Mouse (Mus musculus) neural tube, embryonic 13.5 days (tissue): ENCODE data around the gene Ifitm1. TPM values are rescaled to one million over a fixed set of nuclear protein-coding genes. Genes with fewer than 3 reads are reported as not detected.
"Not testable (repeated sequence)": the region's sequence is repeated elsewhere in the genome, so short reads cannot be mapped to it uniquely, and the experiment has no call there.

Source experiments
- ATAC-seq: fragments of 200-750 bp; cut with Nextera tagmentation; 2 replicates; pipeline ENCODE4 v1.8.0; 2017; ENCODE audit warnings: low read depth, mild to moderate bottlenecking, moderate TSS enrichment, moderate library complexity
- H3K27ac ChIP-seq: fragments of 300-500 bp; sonication (generic); replicated peaks from 2 replicates; pipeline ENCODE4 v1.5.1; 2015; ENCODE audit warnings: moderate library complexity, mild to moderate bottlenecking, inconsistent platforms
- H3K27me3 ChIP-seq: fragments of 300-500 bp; sonication (generic); 2 replicates; pipeline ENCODE4 v1.6.1; 2015; ENCODE audit warnings: mild to moderate bottlenecking, inconsistent platforms
- H3K36me3 ChIP-seq: fragments of 300-500 bp; sonication (generic); 2 replicates; pipeline ENCODE4 v1.6.1; 2015; ENCODE audit warnings: mild to moderate bottlenecking, inconsistent platforms
- H3K4me1 ChIP-seq: fragments of 300-500 bp; sonication (generic); replicated peaks from 2 replicates; pipeline ENCODE4 v1.6.1; 2015; ENCODE audit warnings: inconsistent platforms
- H3K4me2 ChIP-seq: fragments of 300-500 bp; sonication (generic); 2 replicates; pipeline ENCODE4 v1.6.1; 2015; ENCODE audit warnings: inconsistent platforms, mild to moderate bottlenecking, moderate library complexity
- H3K4me3 ChIP-seq: fragments of 300-500 bp; sonication (generic); 2 replicates; pipeline ENCODE4 v1.5.1; 2015; ENCODE audit warnings: mild to moderate bottlenecking, inconsistent platforms
- H3K9ac ChIP-seq: fragments of 300-500 bp; sonication (generic); 2 replicates; pipeline ENCODE4 v1.6.1; 2015; ENCODE audit warnings: moderate library complexity, mild to moderate bottlenecking, inconsistent platforms
- H3K9me3 ChIP-seq: fragments of 300-500 bp; sonication (generic); 2 replicates; pipeline ENCODE4 v1.6.1; 2016; ENCODE audit warnings: inconsistent platforms
- WGBS: fragments of 180-500 bp; shearing (Covaris S2); methylation state at CpG from one replicate; pipeline ENCODE4 v1.1.7; 2015; 5-methylcytosine and 5-hydroxymethylcytosine counted together
- polyA plus RNA-seq: library from polyadenylated mRNA; unstranded; fragments of >200 nt; fragmentation: Nextera tagmentation; extraction: Ambion mirVana; gene quantifications from 2 replicates; pipeline ENCODE4 v1.2.1, GENCODE M21; 2015

Gene Ifitm1
- polyA plus RNA-seq, 1 experiment from 2014 or later, result 20.3 TPM

- no peak overlapping the region for H3K27ac ChIP-seq
- no peak overlapping the region for H3K9ac ChIP-seq
- no peak for ATAC-seq
- H3K4me2 ChIP-seq, result no peak overlapping the region
- 8% methylated on average over 14 of the region's 14 CpGs for WGBS
- peaks cover 5% of the 10 kb centered on the region; the same call in 1 of the 2 replicates for H3K4me1 ChIP-seq
- no peaks in the 10 kb centered on the region for H3K9me3 ChIP-seq
- H3K27me3 ChIP-seq, result peaks cover 8% of the 10 kb centered on the region; the same call in 1 of the 2 replicates
- no peaks in the 10 kb centered on the region for H3K36me3 ChIP-seq
- no peak overlapping the region for H3K4me3 ChIP-seq
These were observed 1.0 kb downstream of the Ifitm1 start for GRCm38 (mm10) chr7:140967862-140968591.

GRCm38 (mm10) chr7:140968710-140969109, 1.7 kb downstream of the Ifitm1 start:
- not testable (repeated sequence) for H3K9me3 ChIP-seq, H3K4me1 ChIP-seq, H3K27ac ChIP-seq, H3K4me3 ChIP-seq, H3K36me3 ChIP-seq, H3K9ac ChIP-seq, ATAC-seq, H3K27me3 ChIP-seq, H3K4me2 ChIP-seq
- 18% methylated on average over 3 of the region's 3 CpGs for WGBS

- no peaks in the 10 kb centered on the region for H3K36me3 ChIP-seq
- H3K9ac ChIP-seq, result no peak overlapping the region
- H3K4me2 ChIP-seq, result no peak overlapping the region
- no peak for ATAC-seq
- H3K27me3 ChIP-seq, result peaks cover 18% of the 10 kb centered on the region
- 48% methylated on average over 7 of the region's 7 CpGs for WGBS
- peaks cover 10% of the 10 kb centered on the region for H3K4me1 ChIP-seq
- no peaks in the 10 kb centered on the region for H3K9me3 ChIP-seq
- H3K4me3 ChIP-seq, result no peak overlapping the region
- no peak overlapping the region for H3K27ac ChIP-seq
These were observed 3.9 kb downstream of the Ifitm1 start for GRCm38 (mm10) chr7:140970931-140971330.

GRCm38 (mm10) chr7:140971479-140972171, 4.6 kb downstream of the Ifitm1 start:
- H3K4me2 ChIP-seq, result no peak overlapping the region
- no peak overlapping the region for H3K4me3 ChIP-seq
- no peak overlapping the region for H3K27ac ChIP-seq
- WGBS, result 87% methylated on average over 8 of the region's 8 CpGs
- no peaks in the 10 kb centered on the region for H3K36me3 ChIP-seq
- H3K9me3 ChIP-seq, result no peaks in the 10 kb centered on the region
- H3K9ac ChIP-seq, result no peak overlapping the region
- peaks cover 18% of the 10 kb centered on the region for H3K27me3 ChIP-seq
- no peak for ATAC-seq
- H3K4me1 ChIP-seq, result peaks cover 10% of the 10 kb centered on the region

- no peaks in the 10 kb centered on the region for H3K36me3 ChIP-seq
- no peak overlapping the region for H3K27ac ChIP-seq
- no peak overlapping the region for H3K9ac ChIP-seq
- peaks cover 13% of the 10 kb centered on the region for H3K27me3 ChIP-seq
- ATAC-seq, result no peak
- no peaks in the 10 kb centered on the region for H3K9me3 ChIP-seq
- peaks cover 5% of the 10 kb centered on the region for H3K4me1 ChIP-seq
- 10% methylated on average over 14 of the region's 14 CpGs for WGBS
- no peak overlapping the region for H3K4me2 ChIP-seq
- no peak overlapping the region for H3K4me3 ChIP-seq
These were observed 6.6 kb downstream of the Ifitm1 start for GRCm38 (mm10) chr7:140973396-140974165.

GRCm38 (mm10) chr7:140974940-140975339, 7.9 kb downstream of the Ifitm1 start:
- H3K4me3 ChIP-seq, result no peak overlapping the region
- H3K27me3 ChIP-seq, result peaks cover 9% of the 10 kb centered on the region
- peaks cover 5% of the 10 kb centered on the region for H3K4me1 ChIP-seq
- no peak overlapping the region for H3K4me2 ChIP-seq
- no peaks in the 10 kb centered on the region for H3K9me3 ChIP-seq
- H3K36me3 ChIP-seq, result no peaks in the 10 kb centered on the region
- no peak overlapping the region for H3K27ac ChIP-seq
- no peak overlapping the region for H3K9ac ChIP-seq
- WGBS, result 16% methylated on average over 9 of the region's 9 CpGs
- ATAC-seq, result no peak

- ATAC-seq, result no peak
- Histone ChIP-seq H3K9me3 (no peaks in the 10 kb centered on the region), H3K36me3 (no peaks in the 10 kb centered on the region), H3K4me1 (peaks cover 5% of the 10 kb centered on the region), H3K4me3 (no peak overlapping the region), H3K9ac (no peak overlapping the region), H3K4me2 (no peak overlapping the region), H3K27me3 (peaks cover 9% of the 10 kb centered on the region), H3K27ac (no peak overlapping the region)
- WGBS, result 20% methylated on average over 3 of the region's 3 CpGs
These were observed 8.4 kb downstream of the Ifitm1 start for GRCm38 (mm10) chr7:140975465-140975864.

GRCm38 (mm10) chr7:140976720-140977119, 9.7 kb downstream of the Ifitm1 start:
- not testable (repeated sequence) for H3K9me3 ChIP-seq, H3K27ac ChIP-seq, H3K4me1 ChIP-seq, H3K36me3 ChIP-seq, H3K9ac ChIP-seq, ATAC-seq, H3K4me2 ChIP-seq, H3K27me3 ChIP-seq, H3K4me3 ChIP-seq
- WGBS, result 91% methylated on average over 9 of the region's 9 CpGs

- Histone ChIP-seq H3K4me2 (no peak overlapping the region), H3K27me3 (no peaks in the 10 kb centered on the region), H3K9ac (no peak overlapping the region), H3K9me3 (no peaks in the 10 kb centered on the region), H3K36me3 (no peaks in the 10 kb centered on the region), H3K4me3 (no peak overlapping the region), H3K4me1 (no peaks in the 10 kb centered on the region), H3K27ac (no peak overlapping the region)
- 88% methylated on average over 8 of the region's 8 CpGs for WGBS
- no peak for ATAC-seq
These were observed 14.7 kb downstream of the Ifitm1 start for GRCm38 (mm10) chr7:140981704-140982103.

GRCm38 (mm10) chr7:140982971-140983370, 15.9 kb downstream of the Ifitm1 start:
- Histone ChIP-seq H3K4me2 (no peak overlapping the region), H3K27ac (no peak overlapping the region), H3K9me3 (no peaks in the 10 kb centered on the region), H3K4me3 (no peak overlapping the region), H3K9ac (no peak overlapping the region), H3K27me3 (no peaks in the 10 kb centered on the region), H3K4me1 (no peaks in the 10 kb centered on the region), H3K36me3 (no peaks in the 10 kb centered on the region)
- WGBS, result 91% methylated on average over 7 of the region's 7 CpGs
- ATAC-seq, result no peak

- Histone ChIP-seq H3K36me3 (no peaks in the 10 kb centered on the region), H3K27ac (no peak overlapping the region), H3K4me1 (no peaks in the 10 kb centered on the region), H3K9me3 (no peaks in the 10 kb centered on the region), H3K9ac (no peak overlapping the region), H3K4me3 (no peak overlapping the region), H3K27me3 (no peaks in the 10 kb centered on the region), H3K4me2 (no peak overlapping the region)
- no peak for ATAC-seq
- WGBS, result 90% methylated on average over 17 of the region's 17 CpGs
These were observed 20.4 kb downstream of the Ifitm1 start for GRCm38 (mm10) chr7:140987182-140988138.
